Mouse (Mus musculus) midbrain, postnatal 0 days (tissue): ENCODE results near the gene Uba2. TPM values are rescaled to one million over a fixed set of nuclear protein-coding genes. Genes with fewer than 3 reads are reported as not detected.
"Not testable (repeated sequence)": the region's sequence is repeated elsewhere in the genome, so short reads cannot be mapped to it uniquely, and the experiment has no call there.

Experiments used
- ATAC-seq: fragments of 200-750 bp; cut with Nextera tagmentation; 2 replicates; pipeline ENCODE4 v1.8.0; 2017; ENCODE audit warnings: moderate number of reproducible peaks, mild to moderate bottlenecking, moderate TSS enrichment, moderate library complexity; ENCODE audit not compliant: low FRiP score
- DNase-seq: peaks from one replicate; pipeline ENCODE4 v3.0.0-alpha.2; 2015; ENCODE audit warnings: low spot score
- H3K27ac ChIP-seq: fragments of 300-500 bp; sonication (generic); 2 replicates; pipeline ENCODE4 v1.5.1; 2014; ENCODE audit warnings: low read depth, mild to moderate bottlenecking, low read length, mixed read lengths
- H3K27me3 ChIP-seq: fragments of 300-500 bp; sonication (generic); 2 replicates; pipeline ENCODE4 v1.6.1; 2014; ENCODE audit warnings: low read length, control low read depth, mixed read lengths; ENCODE audit not compliant: insufficient read depth
- H3K36me3 ChIP-seq: fragments of 300-500 bp; sonication (generic); 2 replicates; pipeline ENCODE4 v1.6.1; 2014; ENCODE audit warnings: low read length, control low read depth, mixed read lengths; ENCODE audit not compliant: insufficient read depth
- H3K4me1 ChIP-seq: fragments of 300-500 bp; sonication (generic); 2 replicates; pipeline ENCODE4 v1.6.1; 2014; ENCODE audit warnings: mild to moderate bottlenecking, control low read depth, antibody characterized with exemption, low read length, mixed read lengths; ENCODE audit not compliant: insufficient read depth
- H3K4me2 ChIP-seq: fragments of 300-500 bp; sonication (generic); 2 replicates; pipeline ENCODE4 v1.6.1; 2014; ENCODE audit warnings: low read depth, mild to moderate bottlenecking, low read length, mixed read lengths; ENCODE audit not compliant: poor library complexity, severe bottlenecking
- H3K4me3 ChIP-seq: fragments of 300-500 bp; sonication (generic); 2 replicates; pipeline ENCODE4 v1.5.1; 2014; ENCODE audit warnings: low read depth, mild to moderate bottlenecking, low read length, moderate library complexity
- H3K9ac ChIP-seq: fragments of 300-500 bp; sonication (generic); replicated peaks from 2 replicates; pipeline ENCODE4 v1.6.1; 2014; ENCODE audit warnings: mild to moderate bottlenecking, low read length, moderate library complexity, mixed read lengths; ENCODE audit not compliant: poor library complexity, severe bottlenecking
- H3K9me3 ChIP-seq: fragments of 300-500 bp; sonication (generic); 2 replicates; pipeline ENCODE4 v1.6.1; 2016; ENCODE audit warnings: low read length, control low read depth
- CTCF ChIP-seq: IDR thresholded peaks from 2 replicates; pipeline ENCODE4 v1.5.1; 2016; ENCODE audit warnings: antibody characterized with exemption, mild to moderate bottlenecking
- WGBS: fragments of 180-500 bp; shearing (Covaris S2); extraction: QIAGEN DNeasy Blood & Tissue Kit; methylation state at CpG from one replicate; pipeline ENCODE4 v1.1.7; 2014; 5-methylcytosine and 5-hydroxymethylcytosine counted together
- polyA plus RNA-seq: library from polyadenylated mRNA; unstranded; fragments of >200 nt; fragmentation: Nextera tagmentation; extraction: Ambion mirVana; gene quantifications from 2 replicates; pipeline ENCODE4 v1.2.1, GENCODE M21; 2015
- total RNA-seq: library from RNA; depleted of rRNA; stranded (reverse); fragments of >200 nt; gene quantifications from 2 replicates; pipeline ENCODE4 v1.2.3, GENCODE M21; 2014

Uba2 gene
- total and polyA plus RNA-seq, 2 experiments from 2014 or later, result 120 to 142 TPM

- ATAC-seq, result peak; percentile 77
- Histone ChIP-seq H3K4me1 (no peaks in the 10 kb centered on the region), H3K9ac (no peak overlapping the region), H3K27me3 (no peaks in the 10 kb centered on the region), H3K9me3 (no peaks in the 10 kb centered on the region), H3K27ac (no peak overlapping the region), H3K36me3 (0 out of 2 replicates have a peak, but pooled peaks cover 5% of the 10 kb centered on the region), H3K4me2 (no peak overlapping the region), H3K4me3 (no peak overlapping the region)
- peak; percentile 65 for DNase-seq
- TF ChIP-seq CTCF, result peak; percentile 69
- 72% methylated on average over 6 of the region's 6 CpGs for WGBS
Measured at GRCm38 (mm10) chr7:34122987-34123720, 46.2 kb downstream of the Uba2 start.

GRCm38 (mm10) chr7:34120636-34121035 is 48.8 kb downstream of the Uba2 start:
- DNase-seq, H3K27ac ChIP-seq: not testable (repeated sequence)
- 67% methylated on average over 1 of the region's 1 CpGs for WGBS

GRCm38 (mm10) chr7:34116601-34117000 is 52.8 kb downstream of the Uba2 start:
- no peak overlapping the region for H3K4me2 ChIP-seq
- ATAC-seq (no peak), DNase-seq (peak; percentile 26)
- H3K27me3 ChIP-seq, result no peaks in the 10 kb centered on the region
- H3K4me1 ChIP-seq, result no peaks in the 10 kb centered on the region
- H3K9me3 ChIP-seq, result no peaks in the 10 kb centered on the region
- 70% methylated on average over 3 of the region's 3 CpGs for whole genome bisulfite sequencing
- H3K36me3 ChIP-seq, result peaks cover 22% of the 10 kb centered on the region
- TF ChIP-seq CTCF, result no peak
- no peak overlapping the region for H3K27ac ChIP-seq
- no peak overlapping the region for H3K4me3 ChIP-seq
- no peak overlapping the region for H3K9ac ChIP-seq

More at GRCm38 (mm10) chr7:34120636-34121035, 48.8 kb downstream of the Uba2 start:
- peaks cover 14% of the 10 kb centered on the region; the same call in 1 of the 2 replicates for H3K36me3 ChIP-seq
- not testable (repeated sequence) for H3K9ac ChIP-seq, H3K4me2 ChIP-seq, ATAC-seq, H3K4me3 ChIP-seq, H3K27me3 ChIP-seq, H3K9me3 ChIP-seq, H3K4me1 ChIP-seq

- Histone ChIP-seq H3K9ac (no peak overlapping the region), H3K27me3 (no peaks in the 10 kb centered on the region), H3K4me2 (no peak overlapping the region), H3K4me1 (no peaks in the 10 kb centered on the region), H3K9me3 (no peaks in the 10 kb centered on the region), H3K36me3 (peaks cover 14% of the 10 kb centered on the region; the same call in 1 of the 2 replicates), H3K27ac (no peak overlapping the region), H3K4me3 (no peak overlapping the region)
- no peak for DNase-seq
- WGBS, result 76% methylated on average over 5 of the region's 5 CpGs
- no peak for ATAC-seq
- no peak for TF ChIP-seq CTCF
Measured at GRCm38 (mm10) chr7:34109190-34109589, 60.2 kb downstream of the Uba2 start.

GRCm38 (mm10) chr7:34101276-34101675 is 68.1 kb downstream of the Uba2 start:
- Histone ChIP-seq H3K4me2 (no peak overlapping the region), H3K9me3 (no peaks in the 10 kb centered on the region), H3K9ac (no peak overlapping the region), H3K4me1 (no peaks in the 10 kb centered on the region), H3K36me3 (no peaks in the 10 kb centered on the region), H3K27me3 (no peaks in the 10 kb centered on the region), H3K4me3 (no peak overlapping the region), H3K27ac (no peak overlapping the region)
- DNase-seq, result no peak
- ATAC-seq, result no peak
- no peak for TF ChIP-seq CTCF

GRCm38 (mm10) chr7:34100002-34100401 is 69.4 kb downstream of the Uba2 start:
- TF ChIP-seq CTCF, result no peak
- Histone ChIP-seq H3K9me3 (peaks cover 3% of the 10 kb centered on the region; the same call in 1 of the 2 replicates), H3K9ac (no peak overlapping the region), H3K27ac (no peak overlapping the region), H3K4me3 (no peak overlapping the region), H3K36me3 (no peaks in the 10 kb centered on the region), H3K27me3 (no peaks in the 10 kb centered on the region), H3K4me2 (no peak overlapping the region), H3K4me1 (no peaks in the 10 kb centered on the region)
- DNase-seq (no peak), ATAC-seq (no peak)
- WGBS, result 76% methylated on average over 2 of the region's 2 CpGs
